Mouse (Mus musculus): ENCODE data around the gene Stac3. TPM values are rescaled to one million over a fixed set of nuclear protein-coding genes. Genes with fewer than 3 reads are reported as not detected.
A peak's percentile ranks its signal among the peaks of the same experiment; 100 is the strongest.

The Stac3 gene
- total RNA-seq, 1 experiment, result 1.1 TPM

DNA sequence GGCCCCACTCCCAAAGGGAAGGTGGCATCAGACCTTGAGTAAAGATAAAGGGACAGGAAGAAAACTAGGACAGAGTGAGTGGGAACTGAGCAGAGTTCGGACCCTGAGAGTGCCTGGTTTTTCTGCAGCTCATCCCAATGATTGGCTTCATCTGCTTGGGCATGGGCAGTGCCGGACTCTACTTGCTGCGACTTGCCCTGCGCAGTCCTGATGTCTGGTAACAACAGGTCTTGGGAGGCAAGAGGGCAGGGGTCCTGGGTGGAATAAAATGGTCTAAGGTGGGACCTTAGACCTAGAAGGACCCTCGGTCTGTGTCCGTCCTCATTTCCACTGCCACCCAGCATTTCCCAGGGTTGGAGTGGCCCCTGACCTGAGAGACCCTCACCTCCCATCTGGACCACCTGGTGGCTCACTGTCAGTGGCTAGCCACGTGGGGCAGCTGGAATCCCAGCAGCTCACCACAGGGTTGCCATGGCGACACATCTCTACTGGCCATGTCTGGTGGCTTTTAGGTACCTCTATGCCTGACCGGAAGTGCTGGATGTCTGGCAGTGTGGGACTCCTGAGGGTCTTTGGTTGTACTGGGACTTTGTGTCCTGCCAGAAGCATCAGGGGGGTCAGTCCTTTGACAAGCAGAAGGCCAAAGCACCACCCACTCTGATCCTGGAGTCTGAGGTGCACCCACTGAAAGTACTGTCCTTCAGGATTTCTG lies 13.9 kb downstream of the Stac3 start:
- Histone ChIP-seq H3K27ac (ENCODE audit: insufficient read depth, low read depth, low read length, poor library complexity, severe bottlenecking) (no peak overlapping the region), H3K9me3 (ENCODE audit: control insufficient read depth, insufficient read depth, low read depth, low read length) (no peaks in the 10 kb centered on the region), H3K9ac (ENCODE audit: insufficient read depth, low read depth, low read length, poor library complexity, severe bottlenecking) (peak overlapping the region; percentile 4; the same call in 1 of the 2 replicates), H3K36me3 (ENCODE audit: control insufficient read depth, insufficient read depth, low read length, poor library complexity, severe bottlenecking) (peaks cover 36% of the 10 kb centered on the region), H3K4me1 (ENCODE audit: control insufficient read depth in 2 of 2, insufficient read depth in 2 of 2, low read length in 2 of 2, poor library complexity in 1 of 2) (peaks cover 8 to 71% of the 10 kb centered on the region in 2 experiments), H3K4me3 (ENCODE audit: insufficient read depth in 1 of 2, low read depth in 1 of 2, low read length in 2 of 2, poor library complexity in 1 of 2, severe bottlenecking in 1 of 2) (peak overlapping the region; percentile 6 to 47)
- in situ Hi-C loops (cut with MboI; ENCODE audit: low sequenced_read_pairs in 2 of 2, unreplicated experiment in 2 of 2), result no loop called here
- no peak for TF ChIP-seq MAFK (IDR thresholded peaks at IDR 0.05; ENCODE audit: insufficient read depth, low read depth, low read length)
- no peak for TF ChIP-seq HCFC1 (IDR thresholded peaks at IDR 0.05; ENCODE audit: borderline replicate concordance, insufficient read depth, low read length)
- TF ChIP-seq CHD2 (IDR thresholded peaks at IDR 0.05; ENCODE audit: low read depth, low read length), result no peak
- no peak for TF ChIP-seq ZC3H11A (IDR thresholded peaks at IDR 0.05; ENCODE audit: borderline replicate concordance, low read depth, low read length)
- TF ChIP-seq ZNF384 (IDR thresholded peaks at IDR 0.05; ENCODE audit: low read depth, low read length), result no peak
- no peak for DNase-seq (ENCODE audit: low read depth, low spot score)

GRCm38 (mm10) chr10:127515983-127516459 lies 14.5 kb downstream of the Stac3 start:
- H3K4me3 ChIP-seq (ENCODE audit: insufficient read depth in 1 of 2, low read depth in 1 of 2, low read length in 2 of 2, poor library complexity in 1 of 2, severe bottlenecking in 1 of 2), result peak overlapping the region; percentile 18 to 35
- no peaks in the 10 kb centered on the region for H3K9me3 ChIP-seq (ENCODE audit: control insufficient read depth, insufficient read depth, low read depth, low read length)
- H3K27ac ChIP-seq (ENCODE audit: insufficient read depth, low read depth, low read length, poor library complexity, severe bottlenecking), result no peak overlapping the region
- TF ChIP-seq ZC3H11A (IDR thresholded peaks at IDR 0.05; ENCODE audit: borderline replicate concordance, low read depth, low read length) (no peak), CHD2 (IDR thresholded peaks at IDR 0.05; ENCODE audit: low read depth, low read length) (no peak), MAFK (IDR thresholded peaks at IDR 0.05; ENCODE audit: insufficient read depth, low read depth, low read length) (no peak)
- no peak for DNase-seq (ENCODE audit: low read depth, low spot score)
- in situ Hi-C loops (cut with MboI; ENCODE audit: low sequenced_read_pairs in 2 of 2, unreplicated experiment in 2 of 2), result no loop called here
- peaks cover 7 to 71% of the 10 kb centered on the region in 2 experiments for H3K4me1 ChIP-seq (ENCODE audit: control insufficient read depth in 2 of 2, insufficient read depth in 2 of 2, low read length in 2 of 2, poor library complexity in 1 of 2)
- peaks cover 41% of the 10 kb centered on the region for H3K36me3 ChIP-seq (ENCODE audit: control insufficient read depth, insufficient read depth, low read length, poor library complexity, severe bottlenecking)
- 0 out of 2 replicates have a peak overlapping the region, but pooled peaks have one; percentile 29 for H3K9ac ChIP-seq (ENCODE audit: insufficient read depth, low read depth, low read length, poor library complexity, severe bottlenecking)

DNA sequence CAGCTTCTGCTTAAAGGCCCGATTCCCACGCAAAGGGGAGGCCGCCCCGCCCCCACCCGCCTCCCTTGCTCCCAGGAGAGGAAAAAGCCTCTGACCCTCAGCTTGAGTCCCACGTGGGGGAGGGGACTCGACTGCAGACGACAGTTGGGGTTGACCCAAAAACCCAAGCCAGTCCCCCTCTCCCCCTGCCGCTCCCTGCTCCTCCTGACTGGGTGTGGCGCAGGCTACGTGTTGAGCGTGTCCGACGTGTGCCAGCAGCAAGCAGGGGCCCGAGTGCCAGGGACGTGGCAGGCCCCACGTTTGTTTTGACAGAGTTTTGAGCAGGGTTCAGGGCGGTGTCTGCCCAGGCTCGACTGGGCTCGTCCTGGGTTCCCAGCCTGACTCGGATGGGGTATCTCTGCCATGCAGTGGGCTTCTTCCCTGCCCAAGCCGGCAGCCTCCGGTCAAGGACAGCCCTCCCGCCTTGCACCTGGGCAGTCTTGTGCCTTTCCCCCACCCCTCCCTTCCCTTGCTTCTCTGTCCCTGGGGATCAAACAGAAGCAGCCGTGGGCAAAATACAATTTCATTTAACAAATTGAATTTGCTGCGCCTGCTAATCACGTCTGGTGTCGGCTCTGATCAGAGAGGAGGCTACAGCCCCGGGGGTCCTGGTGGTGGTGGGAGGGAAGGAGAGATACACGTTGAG lies 15.2 kb downstream of the Stac3 start:
- Histone ChIP-seq H3K4me3 (ENCODE audit: insufficient read depth in 1 of 2, low read depth in 1 of 2, low read length in 2 of 2, poor library complexity in 1 of 2, severe bottlenecking in 1 of 2) (peak overlapping the region; percentile 35 to 45), H3K36me3 (ENCODE audit: control insufficient read depth, insufficient read depth, low read length, poor library complexity, severe bottlenecking) (peaks cover 41% of the 10 kb centered on the region), H3K27ac (ENCODE audit: insufficient read depth, low read depth, low read length, poor library complexity, severe bottlenecking) (peak overlapping the region; percentile 2; the same call in 1 of the 2 replicates), H3K4me1 (ENCODE audit: control insufficient read depth in 2 of 2, insufficient read depth in 2 of 2, low read length in 2 of 2, poor library complexity in 1 of 2) (peaks cover 7 to 65% of the 10 kb centered on the region in 2 experiments; a peak in 3 of 4 replicates), H3K9ac (ENCODE audit: insufficient read depth, low read depth, low read length, poor library complexity, severe bottlenecking) (peak overlapping the region; percentile 54), H3K9me3 (ENCODE audit: control insufficient read depth, insufficient read depth, low read depth, low read length) (no peaks in the 10 kb centered on the region)
- TF ChIP-seq ZC3H11A (IDR thresholded peaks at IDR 0.05; ENCODE audit: borderline replicate concordance, low read depth, low read length) (no peak), CHD2 (IDR thresholded peaks at IDR 0.05; ENCODE audit: low read depth, low read length) (no peak), MAFK (IDR thresholded peaks at IDR 0.05; ENCODE audit: insufficient read depth, low read depth, low read length) (no peak), HCFC1 (IDR thresholded peaks at IDR 0.05; ENCODE audit: borderline replicate concordance, insufficient read depth, low read length) (no peak), ZNF384 (IDR thresholded peaks at IDR 0.05; ENCODE audit: low read depth, low read length) (no peak)
- DNase-seq (ENCODE audit: low read depth, low spot score), result no peak
- in situ Hi-C loops (cut with MboI; ENCODE audit: low sequenced_read_pairs in 2 of 2, unreplicated experiment in 2 of 2), result no loop called here

GRCm38 (mm10) chr10:127517941-127518340 lies 16.5 kb downstream of the Stac3 start:
- Histone ChIP-seq H3K36me3 (ENCODE audit: control insufficient read depth, insufficient read depth, low read length, poor library complexity, severe bottlenecking) (peaks cover 41% of the 10 kb centered on the region), H3K4me1 (ENCODE audit: control insufficient read depth in 2 of 2, insufficient read depth in 2 of 2, low read length in 2 of 2, poor library complexity in 1 of 2) (peaks cover 7 to 64% of the 10 kb centered on the region in 2 experiments; a peak in 3 of 4 replicates), H3K9ac (ENCODE audit: insufficient read depth, low read depth, low read length, poor library complexity, severe bottlenecking) (no peak overlapping the region), H3K4me3 (ENCODE audit: insufficient read depth in 1 of 2, low read depth in 1 of 2, low read length in 2 of 2, poor library complexity in 1 of 2, severe bottlenecking in 1 of 2) (no peak overlapping the region; a peak in 1 of 4 replicates), H3K27ac (ENCODE audit: insufficient read depth, low read depth, low read length, poor library complexity, severe bottlenecking) (no peak overlapping the region), H3K9me3 (ENCODE audit: control insufficient read depth, insufficient read depth, low read depth, low read length) (no peaks in the 10 kb centered on the region)
- in situ Hi-C loops (cut with MboI; ENCODE audit: low sequenced_read_pairs in 2 of 2, unreplicated experiment in 2 of 2), result no loop called here
- DNase-seq (ENCODE audit: low read depth, low spot score), result no peak
- no peak for TF ChIP-seq ZNF384 (IDR thresholded peaks at IDR 0.05; ENCODE audit: low read depth, low read length)
- TF ChIP-seq MAFK (IDR thresholded peaks at IDR 0.05; ENCODE audit: insufficient read depth, low read depth, low read length), result no peak
- TF ChIP-seq HCFC1 (IDR thresholded peaks at IDR 0.05; ENCODE audit: borderline replicate concordance, insufficient read depth, low read length), result no peak
- TF ChIP-seq CHD2 (IDR thresholded peaks at IDR 0.05; ENCODE audit: low read depth, low read length), result no peak
- TF ChIP-seq ZC3H11A (IDR thresholded peaks at IDR 0.05; ENCODE audit: borderline replicate concordance, low read depth, low read length), result no peak
